Mouse (Mus musculus): ENCODE measurements around the gene Gja8. TPM values are rescaled to one million over a fixed set of nuclear protein-coding genes. Genes with fewer than 3 reads are reported as not detected.

Gja8 gene
- total and polyA plus RNA-seq, 2 experiments from 2014 or later: not detected

DNA sequence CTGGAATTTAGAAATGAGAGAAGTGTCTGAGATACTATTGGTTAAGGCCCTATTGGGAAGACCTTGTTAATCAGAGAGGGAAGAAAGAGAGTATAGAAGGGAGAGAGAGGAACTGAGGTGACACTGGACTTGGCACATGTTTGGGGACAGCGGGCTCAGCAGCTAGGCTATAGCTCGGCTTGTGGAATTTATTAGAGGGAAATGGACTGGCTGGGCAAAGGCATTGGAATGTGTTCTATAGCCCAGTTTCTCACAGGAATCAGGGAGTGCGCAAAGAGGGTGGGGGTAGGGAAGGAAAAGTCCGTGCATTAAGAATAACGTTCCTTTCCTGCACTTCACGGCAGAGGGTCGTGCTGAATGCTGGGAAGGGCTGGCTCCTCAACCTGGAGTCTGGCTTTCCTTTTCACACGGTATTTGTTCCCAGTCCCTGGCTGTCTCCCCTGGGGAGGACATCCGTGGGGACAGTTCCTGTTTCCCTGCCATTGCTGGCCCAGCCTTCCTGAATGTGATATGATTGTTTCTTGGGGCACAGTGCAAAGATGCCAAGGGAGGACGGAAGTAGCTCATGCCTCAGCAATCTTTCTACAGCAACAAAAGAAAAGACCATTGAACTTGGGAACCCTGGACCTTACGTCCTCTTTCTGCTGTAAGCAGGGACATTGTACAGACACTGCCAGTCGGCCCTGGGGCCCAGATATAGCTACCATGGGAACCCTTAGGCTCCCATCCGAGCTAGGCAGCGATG is 27.8 kb upstream of the Gja8 start:
- H3K27me3 ChIP-seq (ENCODE audit: control insufficient read depth, insufficient read depth, low read length): no peaks in the 10 kb centered on the region
- ATAC-seq (ENCODE audit: insufficient read depth, low read depth): peak; percentile 85
- DNase-seq (ENCODE audit: low spot score): peak; percentile 66
- H3K9me3 ChIP-seq (replicated peaks; ENCODE audit: control insufficient read depth, low read length): no peaks in the 10 kb centered on the region
- H3K4me2 ChIP-seq (ENCODE audit: low read depth, low read length): peak overlapping the region; percentile 9
- H3K4me3 ChIP-seq (ENCODE audit: low read depth, low read length): no peak overlapping the region
- no peak overlapping the region for H3K9ac ChIP-seq (replicated peaks; ENCODE audit: low read depth, low read length)
- no peaks in the 10 kb centered on the region for H3K36me3 ChIP-seq (replicated peaks; ENCODE audit: control insufficient read depth, insufficient read depth, low read length)
- H3K4me1 ChIP-seq (ENCODE audit: control insufficient read depth, insufficient read depth): no peaks in the 10 kb centered on the region
- peak overlapping the region; percentile 7 for H3K27ac ChIP-seq (ENCODE audit: low read depth)
- WGBS: 17% methylated on average over 14 of the region's 14 CpGs
- TF ChIP-seq EP300 (IDR thresholded peaks at IDR 0.05; ENCODE audit: low read depth) (peak; percentile 38; the same call in 1 of the 2 replicates), CTCF (IDR thresholded peaks at IDR 0.05; ENCODE audit: low read depth) (no peak)

DNA sequence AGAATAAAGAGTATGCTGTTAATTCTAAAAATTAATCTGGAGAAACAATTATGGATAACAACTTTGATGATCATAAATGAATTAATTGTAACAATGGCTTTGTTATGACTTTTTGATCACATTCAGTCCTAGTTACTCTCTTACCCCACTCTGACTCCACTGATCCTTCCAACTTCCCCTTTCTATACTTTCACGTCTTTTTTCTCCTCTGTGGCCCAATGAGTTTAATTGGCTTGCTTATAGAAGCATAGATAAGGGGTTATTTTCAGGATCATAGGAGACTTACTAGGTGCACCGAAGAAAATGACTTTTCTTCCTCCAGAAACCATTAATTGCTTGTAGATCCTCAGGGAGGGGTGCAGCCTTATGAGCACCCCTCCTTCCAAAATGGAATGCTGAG is 16.9 kb upstream of the Gja8 start:
- 76% methylated on average over 2 of the region's 2 CpGs for WGBS
- Histone ChIP-seq H3K9me3 (replicated peaks; ENCODE audit: control insufficient read depth, low read length) (peaks cover 4% of the 10 kb centered on the region; the same call in 1 of the 2 replicates), H3K27ac (ENCODE audit: low read depth) (no peak overlapping the region), H3K4me1 (ENCODE audit: control insufficient read depth, insufficient read depth) (no peaks in the 10 kb centered on the region), H3K36me3 (replicated peaks; ENCODE audit: control insufficient read depth, insufficient read depth, low read length) (no peaks in the 10 kb centered on the region), H3K4me2 (ENCODE audit: low read depth, low read length) (no peak overlapping the region), H3K9ac (replicated peaks; ENCODE audit: low read depth, low read length) (no peak overlapping the region), H3K4me3 (ENCODE audit: low read depth, low read length) (no peak overlapping the region), H3K27me3 (ENCODE audit: control insufficient read depth, insufficient read depth, low read length) (no peaks in the 10 kb centered on the region)
- ATAC-seq (ENCODE audit: insufficient read depth, low read depth) (no peak), DNase-seq (ENCODE audit: low spot score) (no peak)
- no peak for TF ChIP-seq EP300 (IDR thresholded peaks at IDR 0.05; ENCODE audit: low read depth)
- TF ChIP-seq CTCF (IDR thresholded peaks at IDR 0.05; ENCODE audit: low read depth): no peak

- no peak overlapping the region for H3K9ac ChIP-seq (replicated peaks; ENCODE audit: low read depth, low read length)
- H3K27ac ChIP-seq (ENCODE audit: low read depth): no peak overlapping the region
- peak overlapping the region; percentile 38; the same call in 1 of the 2 replicates for H3K4me2 ChIP-seq (ENCODE audit: low read depth, low read length)
- ATAC-seq (ENCODE audit: insufficient read depth, low read depth) (peak; percentile 75), DNase-seq (ENCODE audit: low spot score) (peak; percentile 80)
- 0 out of 2 replicates have a peak, but pooled peaks cover 3% of the 10 kb centered on the region for H3K27me3 ChIP-seq (ENCODE audit: control insufficient read depth, insufficient read depth, low read length)
- 6% methylated on average over 11 of the region's 11 CpGs for WGBS
- peaks cover 4% of the 10 kb centered on the region; the same call in 1 of the 2 replicates for H3K9me3 ChIP-seq (replicated peaks; ENCODE audit: control insufficient read depth, low read length)
- H3K36me3 ChIP-seq (replicated peaks; ENCODE audit: control insufficient read depth, insufficient read depth, low read length): no peaks in the 10 kb centered on the region
- no peak overlapping the region for H3K4me3 ChIP-seq (ENCODE audit: low read depth, low read length)
- TF ChIP-seq CTCF (IDR thresholded peaks at IDR 0.05; ENCODE audit: low read depth) (peak; percentile 99), EP300 (IDR thresholded peaks at IDR 0.05; ENCODE audit: low read depth) (no peak)
- H3K4me1 ChIP-seq (ENCODE audit: control insufficient read depth, insufficient read depth): no peaks in the 10 kb centered on the region
Measured at GRCm38 (mm10) chr3:96938738-96939137, 12.9 kb upstream of the Gja8 start.

DNA sequence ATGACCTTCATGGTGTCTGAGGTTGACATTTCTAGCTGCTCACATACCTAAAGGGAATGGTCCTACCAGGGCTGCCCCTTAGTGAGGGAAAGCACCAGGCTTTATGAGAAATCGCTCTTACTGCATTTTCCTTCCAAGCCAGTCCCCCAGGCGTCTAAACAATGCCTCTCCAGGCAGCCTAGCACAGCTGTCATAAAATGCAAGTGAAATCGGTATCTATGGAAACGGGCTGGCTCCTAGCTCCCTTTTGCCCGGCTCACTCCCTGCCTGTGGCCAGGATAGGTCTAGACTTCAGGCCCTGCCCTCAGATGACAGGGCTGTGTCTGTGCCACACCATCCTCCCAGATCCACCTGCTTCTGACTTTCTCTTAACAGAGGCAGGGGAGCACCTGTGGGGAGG is 11.8 kb upstream of the Gja8 start:
- H3K4me2 ChIP-seq (ENCODE audit: low read depth, low read length): no peak overlapping the region
- no peak overlapping the region for H3K27ac ChIP-seq (ENCODE audit: low read depth)
- DNase-seq (ENCODE audit: low spot score) (no peak), ATAC-seq (ENCODE audit: insufficient read depth, low read depth) (no peak)
- 51% methylated on average over 5 of the region's 5 CpGs for WGBS
- H3K9me3 ChIP-seq (replicated peaks; ENCODE audit: control insufficient read depth, low read length): no peaks in the 10 kb centered on the region
- H3K4me1 ChIP-seq (ENCODE audit: control insufficient read depth, insufficient read depth): no peaks in the 10 kb centered on the region
- TF ChIP-seq EP300 (IDR thresholded peaks at IDR 0.05; ENCODE audit: low read depth) (no peak), CTCF (IDR thresholded peaks at IDR 0.05; ENCODE audit: low read depth) (no peak)
- no peak overlapping the region for H3K4me3 ChIP-seq (ENCODE audit: low read depth, low read length)
- H3K36me3 ChIP-seq (replicated peaks; ENCODE audit: control insufficient read depth, insufficient read depth, low read length): no peaks in the 10 kb centered on the region
- H3K9ac ChIP-seq (replicated peaks; ENCODE audit: low read depth, low read length): no peak overlapping the region
- 0 out of 2 replicates have a peak, but pooled peaks cover 3% of the 10 kb centered on the region for H3K27me3 ChIP-seq (ENCODE audit: control insufficient read depth, insufficient read depth, low read length)

- no peak for ATAC-seq (ENCODE audit: insufficient read depth, low read depth)
- 6% methylated on average over 6 of the region's 6 CpGs for WGBS
- peak; percentile 76 for DNase-seq (ENCODE audit: low spot score)
Measured at GRCm38 (mm10) chr3:96936241-96936640, 10.4 kb upstream of the Gja8 start.

More at GRCm38 (mm10) chr3:96936241-96936640, 10.4 kb upstream of the Gja8 start:
- H3K36me3 ChIP-seq (replicated peaks; ENCODE audit: control insufficient read depth, insufficient read depth, low read length): no peaks in the 10 kb centered on the region
- no peaks in the 10 kb centered on the region for H3K9me3 ChIP-seq (replicated peaks; ENCODE audit: control insufficient read depth, low read length)
- H3K4me2 ChIP-seq (ENCODE audit: low read depth, low read length): no peak overlapping the region
- no peak overlapping the region for H3K4me3 ChIP-seq (ENCODE audit: low read depth, low read length)
- H3K9ac ChIP-seq (replicated peaks; ENCODE audit: low read depth, low read length): no peak overlapping the region
- TF ChIP-seq CTCF (IDR thresholded peaks at IDR 0.05; ENCODE audit: low read depth) (peak; percentile 98), EP300 (IDR thresholded peaks at IDR 0.05; ENCODE audit: low read depth) (no peak)
- H3K4me1 ChIP-seq (ENCODE audit: control insufficient read depth, insufficient read depth): no peaks in the 10 kb centered on the region
- H3K27ac ChIP-seq (ENCODE audit: low read depth): no peak overlapping the region
- H3K27me3 ChIP-seq (ENCODE audit: control insufficient read depth, insufficient read depth, low read length): 0 out of 2 replicates have a peak, but pooled peaks cover 3% of the 10 kb centered on the region
